Mouse (Mus musculus) megakaryocyte progenitor cell, adult 5-6 weeks (primary cell): ENCODE results near the gene Sbf2. TPM values are rescaled to one million over a fixed set of nuclear protein-coding genes. Genes with fewer than 3 reads are reported as not detected.

Source experiments
- ATAC-seq: replicated peaks from 2 replicates; pipeline ENCODE4 v1.8.0; 2016; ENCODE audit warnings: mild to moderate bottlenecking, moderate TSS enrichment, inconsistent platforms; ENCODE audit not compliant: poor library complexity
- total RNA-seq, 2 experiments: library from RNA; stranded (forward) in 1 of 2; stranded (reverse) in 1 of 2; fragments of 157-497, 149-512 nt in 1 of 2; fragments of 200-1000 nt in 1 of 2; gene quantifications; 2 replicates each; pipeline versions ENCODE4 v1.2.3 to v1.2.4; 2015 to 2017

The Sbf2 gene
- total RNA-seq, 2 experiments from 2014 or later, result 0.46 to 1.6 TPM

DNA sequence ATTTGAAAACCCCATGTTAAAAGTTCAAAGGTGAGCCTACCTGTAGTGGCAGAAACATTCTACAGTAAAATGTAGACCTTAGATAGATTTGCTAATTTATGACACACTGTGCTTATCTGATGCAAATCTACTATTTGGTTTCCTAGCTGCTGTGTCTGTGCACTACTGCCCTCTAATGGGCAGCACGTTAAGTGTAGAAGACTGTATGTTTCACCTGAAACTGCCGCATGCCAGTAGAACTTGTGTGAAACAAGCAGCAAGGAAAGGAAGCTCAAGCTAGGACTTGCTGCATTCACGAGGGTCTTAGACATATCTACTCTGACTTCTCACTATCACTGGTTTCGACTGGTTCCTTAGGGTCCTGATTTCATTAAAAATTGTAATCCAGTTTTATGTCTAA, 182.4 kb downstream of the Sbf2 start:
- peak; percentile 94 for ATAC-seq

GRCm38 (mm10) chr7:110416318-110416717, 198.4 kb downstream of the Sbf2 start:
- ATAC-seq, result no peak

DNA sequence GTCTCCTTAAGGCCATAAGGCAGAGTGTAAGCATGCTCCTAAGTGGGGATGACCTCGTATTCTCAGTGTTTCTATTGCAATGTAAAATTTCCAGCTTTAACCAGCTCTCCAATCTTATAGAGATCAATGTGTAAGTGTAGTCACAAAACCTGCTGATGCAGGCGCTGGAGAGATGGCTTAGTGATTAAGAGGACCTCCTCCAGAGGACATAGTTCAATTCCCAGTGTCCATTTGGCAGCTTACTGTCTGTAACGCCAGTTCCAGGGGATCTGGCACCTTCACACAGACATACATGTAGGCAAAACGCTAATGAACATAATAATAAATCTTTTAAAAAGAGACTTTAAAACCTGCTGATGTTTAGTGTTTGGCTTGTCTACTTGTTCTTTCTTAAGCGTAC, 200.4 kb downstream of the Sbf2 start:
- ATAC-seq, result no peak

DNA sequence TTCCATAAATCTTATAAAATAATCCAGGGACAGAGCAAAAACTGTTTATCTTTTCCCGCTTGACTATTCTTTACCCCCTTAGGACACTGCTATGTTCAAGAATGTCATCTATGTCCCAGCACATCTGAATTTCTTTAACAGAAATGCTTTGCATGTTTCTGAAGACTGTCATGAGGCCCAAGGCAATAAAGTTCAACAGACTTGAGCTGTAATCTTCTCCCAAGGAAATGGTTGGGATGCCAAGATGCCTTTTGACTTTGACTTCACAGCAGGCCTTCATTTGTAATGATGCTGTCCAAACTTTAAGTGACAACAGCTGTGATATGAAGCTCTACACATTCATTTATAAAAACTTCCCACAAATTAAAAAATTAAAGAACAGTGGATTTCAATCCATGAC, 212.6 kb downstream of the Sbf2 start:
- ATAC-seq, result no peak

DNA sequence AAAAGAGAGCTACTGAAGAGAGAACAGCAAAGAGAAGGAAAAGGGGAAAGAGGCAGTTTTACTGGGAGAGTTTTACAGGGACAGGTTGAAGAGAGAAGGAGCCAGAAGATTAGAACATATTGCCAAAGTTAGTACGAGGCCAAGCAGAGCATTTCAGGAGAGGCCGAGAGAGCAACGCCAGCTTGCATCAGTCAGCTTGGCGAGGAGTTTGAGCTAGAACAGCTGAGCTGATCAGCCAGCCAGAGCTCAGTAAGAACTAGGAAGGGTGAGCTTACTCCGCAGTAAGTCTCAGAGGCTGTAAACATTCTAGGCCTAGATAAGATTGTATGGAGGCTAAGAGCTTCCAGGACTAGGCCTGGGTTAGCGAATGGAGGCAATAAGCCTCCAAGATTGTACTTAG, 222.1 kb downstream of the Sbf2 start:
- no peak for ATAC-seq

- ATAC-seq, result no peak
These were observed 223.1 kb downstream of the Sbf2 start for GRCm38 (mm10) chr7:110391632-110392031.

GRCm38 (mm10) chr7:110388889-110389288, 225.8 kb downstream of the Sbf2 start:
- 0 out of 2 replicates have a peak, but pooled peaks have one; percentile 46 for ATAC-seq

DNA sequence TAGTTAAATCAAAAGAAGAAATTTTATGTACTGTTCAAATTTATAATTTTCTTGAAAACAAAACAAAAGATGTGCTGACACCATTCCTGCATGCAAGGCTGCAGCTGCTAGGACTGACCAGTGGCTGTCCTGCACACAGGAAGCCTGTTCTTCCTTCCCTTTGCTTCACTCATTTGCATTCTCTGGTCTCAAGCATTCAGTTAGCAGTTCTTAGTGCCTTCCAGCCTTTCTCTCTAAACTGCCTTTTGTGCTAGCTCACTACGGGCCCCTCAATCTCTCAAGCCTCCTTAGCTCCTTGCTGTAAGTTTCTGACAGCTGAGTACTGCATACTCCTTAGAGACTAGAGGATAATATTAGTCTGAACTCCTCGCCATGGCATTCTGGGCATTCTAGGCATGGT, 227.2 kb downstream of the Sbf2 start:
- ATAC-seq, result no peak

GRCm38 (mm10) chr7:110385482-110385881, 229.2 kb downstream of the Sbf2 start:
- ATAC-seq, result no peak

DNA sequence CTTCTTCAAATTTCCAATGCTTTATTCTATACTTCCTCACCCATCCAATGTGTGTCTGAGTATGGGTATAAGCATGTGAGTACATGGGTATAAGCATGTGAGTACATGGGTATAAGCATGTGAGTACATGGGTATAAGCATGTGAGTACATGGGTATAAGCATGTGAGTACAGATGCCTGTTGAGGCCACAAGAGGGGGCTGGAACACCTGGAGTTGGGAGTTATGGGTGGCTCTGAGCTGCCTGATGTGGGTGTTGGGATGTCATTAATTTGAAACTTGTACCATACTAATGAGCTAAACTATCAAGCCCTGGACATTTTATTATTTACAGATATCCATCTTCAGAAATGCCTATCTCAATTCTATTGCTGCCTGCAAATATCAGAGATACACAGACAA, 230.4 kb downstream of the Sbf2 start:
- ATAC-seq, result 0 out of 2 replicates have a peak, but pooled peaks have one; percentile 43

DNA sequence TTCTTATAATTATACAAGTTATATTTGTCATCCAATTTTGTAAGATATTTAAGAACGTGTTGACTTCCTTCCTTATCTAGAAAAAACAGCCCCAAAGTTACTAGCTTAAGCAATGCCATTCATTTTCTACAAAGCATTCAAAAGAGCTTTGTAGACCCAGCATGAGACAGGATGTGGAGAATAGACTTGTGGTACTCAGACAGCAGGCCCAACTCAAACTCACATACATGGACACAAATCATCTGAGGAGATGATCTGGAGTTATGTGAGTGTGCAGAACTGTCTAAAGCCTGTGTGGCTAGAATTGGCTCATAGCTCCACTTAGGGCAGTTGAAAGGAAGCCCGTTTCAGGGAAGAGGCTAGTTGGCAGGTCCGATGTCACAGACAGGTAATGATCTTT, 233.1 kb downstream of the Sbf2 start:
- ATAC-seq, result no peak

DNA sequence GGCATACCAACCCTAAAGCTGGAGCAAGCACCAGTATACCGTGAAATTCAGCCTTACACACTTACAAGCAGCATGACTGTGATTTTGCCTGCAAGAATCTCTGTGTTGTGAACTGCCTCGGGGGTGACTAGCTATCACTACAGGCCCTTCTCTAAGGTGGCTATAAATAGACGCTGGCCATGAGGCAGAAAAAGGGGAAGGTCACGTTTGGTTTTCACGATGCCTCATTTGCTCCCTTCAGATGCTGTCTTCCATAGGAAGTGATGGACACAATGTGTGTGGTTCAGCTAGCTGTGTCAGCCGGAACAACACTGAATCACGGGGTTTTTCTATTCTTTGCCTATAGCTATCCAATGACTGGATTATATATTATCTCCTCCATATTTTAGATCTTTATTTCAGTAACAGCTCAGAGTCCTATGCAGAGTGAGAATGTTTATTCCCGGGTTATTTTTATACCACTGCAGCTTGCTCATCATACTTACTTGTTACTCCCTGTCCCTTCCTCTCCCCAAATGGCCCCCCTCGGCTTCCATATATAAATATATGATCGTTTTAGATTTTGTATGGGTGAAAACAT, 235.3 kb downstream of the Sbf2 start:
- peak; percentile 68 for ATAC-seq

DNA sequence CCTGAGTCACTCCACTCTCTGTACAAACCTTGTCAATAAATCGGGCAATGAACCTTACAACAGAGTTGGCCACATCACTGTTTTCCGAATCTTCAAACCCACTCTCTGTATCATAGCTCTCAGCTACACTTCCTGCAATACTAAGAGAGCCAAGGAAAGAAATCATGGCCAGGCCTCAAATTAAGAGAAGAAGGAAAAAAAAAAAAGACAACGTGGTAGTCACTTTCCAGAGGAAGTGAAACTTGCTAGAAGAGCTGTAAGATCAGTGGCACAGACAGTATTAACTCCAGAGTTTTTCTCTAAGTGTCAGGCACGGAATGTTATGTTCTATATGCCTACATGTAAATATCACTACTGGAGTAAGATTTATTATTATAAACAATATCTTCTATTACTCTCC, 242.2 kb downstream of the Sbf2 start:
- peak; percentile 80 for ATAC-seq

- ATAC-seq, result no peak
These were observed 252.7 kb downstream of the Sbf2 start for GRCm38 (mm10) chr7:110362005-110362404.

GRCm38 (mm10) chr7:110361516-110361915, 253.2 kb downstream of the Sbf2 start:
- ATAC-seq, result no peak

GRCm38 (mm10) chr7:110359391-110359790, 255.3 kb downstream of the Sbf2 start:
- ATAC-seq, result no peak

DNA sequence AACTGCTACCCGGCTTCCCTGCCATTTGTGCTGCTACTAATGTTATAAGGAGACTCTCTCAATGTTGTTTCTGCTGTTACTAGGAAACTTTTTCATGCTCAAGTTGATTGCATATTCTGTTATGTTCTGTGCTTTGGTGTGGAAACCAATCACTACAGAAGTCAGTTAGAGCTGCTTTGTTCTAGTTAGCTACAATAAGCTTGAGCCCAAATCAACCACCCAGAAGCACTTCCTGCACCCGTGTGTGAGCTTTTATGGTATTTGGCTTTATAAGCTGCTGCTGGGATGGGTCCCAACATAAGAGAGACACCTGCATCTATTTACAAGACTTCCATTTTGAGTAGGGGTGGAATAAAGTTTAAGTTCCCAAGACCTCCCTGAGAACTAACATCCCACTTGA, 260.8 kb downstream of the Sbf2 start:
- no peak for ATAC-seq

DNA sequence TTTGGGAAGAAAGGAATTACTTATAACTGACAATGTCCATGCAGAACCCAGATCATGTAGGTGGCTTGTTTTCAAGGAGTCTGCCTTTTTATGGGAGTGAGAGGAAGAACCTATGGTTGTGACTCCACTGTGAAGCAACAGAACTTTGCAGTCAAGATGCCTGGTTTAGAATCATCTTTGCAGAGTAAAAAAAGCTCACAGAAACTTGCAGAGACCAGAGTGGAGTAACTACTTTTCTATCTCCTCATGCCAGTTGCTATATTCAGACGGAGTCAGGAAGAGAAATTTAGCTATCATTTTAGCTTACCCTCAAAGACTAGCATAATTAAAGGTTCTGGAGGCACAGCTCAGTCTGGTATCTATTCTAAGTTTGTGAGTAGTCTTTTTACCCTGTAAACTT, 267.5 kb downstream of the Sbf2 start:
- ATAC-seq, result no peak

DNA sequence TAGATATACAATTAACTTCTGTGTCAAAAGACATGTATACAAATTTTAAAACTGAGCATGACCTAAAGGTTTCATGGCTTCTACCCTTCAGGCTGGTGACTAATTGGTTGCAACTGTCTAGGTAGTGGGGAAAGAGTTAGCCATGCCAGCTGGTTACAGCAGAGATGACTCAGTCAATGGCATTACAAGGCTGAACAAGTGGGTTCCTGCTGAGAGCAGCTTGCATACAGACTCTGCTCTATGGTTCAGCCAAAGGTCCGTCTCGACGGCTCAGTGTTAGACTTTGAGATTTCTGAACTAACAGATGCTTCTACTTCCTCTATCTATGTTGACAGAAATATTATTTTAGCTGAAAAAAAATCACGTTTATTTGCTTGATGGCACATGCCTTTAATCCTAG, 277.1 kb downstream of the Sbf2 start:
- ATAC-seq, result no peak

GRCm38 (mm10) chr7:110325381-110326110, 289.2 kb downstream of the Sbf2 start:
- no peak for ATAC-seq

GRCm38 (mm10) chr7:110324852-110325251, 289.9 kb downstream of the Sbf2 start:
- no peak for ATAC-seq

DNA sequence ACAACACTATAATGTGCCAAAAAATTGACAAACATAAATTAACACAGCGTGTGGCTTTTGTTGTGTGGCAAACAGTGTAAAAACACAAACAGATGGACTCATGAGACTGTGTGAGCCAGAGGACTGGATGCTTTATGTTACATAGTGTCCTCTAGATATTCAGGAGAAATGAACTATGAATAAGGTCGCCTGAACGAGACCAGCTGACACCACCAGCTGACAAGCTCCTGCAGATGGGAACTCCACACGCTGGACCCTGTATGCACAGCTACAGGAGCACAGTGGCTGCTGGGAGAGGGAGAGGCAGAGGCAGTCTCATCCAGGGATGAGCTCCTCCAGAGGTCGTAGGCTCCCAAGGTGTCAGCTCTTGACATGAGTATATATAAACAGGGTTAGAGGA, 293.6 kb downstream of the Sbf2 start:
- ATAC-seq, result no peak
